Mouse (Mus musculus) embryonic facial prominence, embryonic 12.5 days (tissue): ENCODE results near the gene Kalrn. TPM values are rescaled to one million over a fixed set of nuclear protein-coding genes. Genes with fewer than 3 reads are reported as not detected.
"Not testable (repeated sequence)": the region's sequence is repeated elsewhere in the genome, so short reads cannot be mapped to it uniquely, and the experiment has no call there.

ENCODE experiments used
- ATAC-seq: fragments of 200-750 bp; cut with Nextera tagmentation; 2 replicates; pipeline ENCODE4 v1.8.0; 2017; ENCODE audit not compliant: insufficient number of reproducible peaks, insufficient read depth, low FRiP score, low TSS enrichment
- H3K27ac ChIP-seq: fragments of 300-500 bp; sonication (generic); 2 replicates; pipeline ENCODE4 v1.5.1; 2016; ENCODE audit warnings: mild to moderate bottlenecking
- H3K27me3 ChIP-seq: fragments of 300-500 bp; sonication (generic); 2 replicates; pipeline ENCODE4 v1.6.1; 2016; ENCODE audit warnings: mild to moderate bottlenecking, moderate library complexity
- H3K36me3 ChIP-seq: fragments of 300-500 bp; sonication (generic); 2 replicates; pipeline ENCODE4 v1.6.1; 2016; ENCODE audit warnings: mild to moderate bottlenecking
- H3K4me1 ChIP-seq: fragments of 300-500 bp; sonication (generic); 2 replicates; pipeline ENCODE4 v1.6.1; 2016
- H3K4me2 ChIP-seq: fragments of 300-500 bp; sonication (generic); replicated peaks from 2 replicates; pipeline ENCODE4 v1.6.1; 2016; ENCODE audit warnings: mild to moderate bottlenecking, moderate library complexity
- H3K4me3 ChIP-seq: fragments of 300-500 bp; sonication (generic); 2 replicates; pipeline ENCODE4 v1.5.1; 2016; ENCODE audit warnings: mild to moderate bottlenecking
- H3K9ac ChIP-seq: fragments of 300-500 bp; sonication (generic); 2 replicates; pipeline ENCODE4 v1.6.1; 2016; ENCODE audit warnings: mild to moderate bottlenecking, moderate library complexity
- H3K9me3 ChIP-seq: fragments of 300-500 bp; sonication (generic); 2 replicates; pipeline ENCODE4 v1.6.1; 2016; ENCODE audit warnings: mild to moderate bottlenecking, moderate library complexity
- WGBS: fragments of 180-500 bp; shearing (Covaris S2); methylation state at CpG from one replicate; pipeline ENCODE4 v1.1.7; 2016; 5-methylcytosine and 5-hydroxymethylcytosine counted together
- polyA plus RNA-seq: library from polyadenylated mRNA; unstranded; fragments of >200 nt; fragmentation: Nextera tagmentation; extraction: Ambion mirVana; gene quantifications from 2 replicates; pipeline ENCODE4 v1.2.1, GENCODE M21; 2016

The Kalrn gene
- polyA plus RNA-seq, 1 experiment from 2014 or later: 19.2 TPM

- no peak overlapping the region for H3K4me3 ChIP-seq
- H3K4me1 ChIP-seq: peaks cover 10% of the 10 kb centered on the region; the same call in 1 of the 2 replicates
- no peaks in the 10 kb centered on the region for H3K27me3 ChIP-seq
- no peak overlapping the region for H3K27ac ChIP-seq
- no peak for ATAC-seq
- 90% methylated on average over 4 of the region's 4 CpGs for WGBS
- H3K9ac ChIP-seq: no peak overlapping the region
- H3K36me3 ChIP-seq: no peaks in the 10 kb centered on the region
- H3K4me2 ChIP-seq: no peak overlapping the region
- H3K9me3 ChIP-seq: no peaks in the 10 kb centered on the region
Measured at GRCm38 (mm10) chr16:34321066-34321790, 252.1 kb downstream of the Kalrn start.

DNA sequence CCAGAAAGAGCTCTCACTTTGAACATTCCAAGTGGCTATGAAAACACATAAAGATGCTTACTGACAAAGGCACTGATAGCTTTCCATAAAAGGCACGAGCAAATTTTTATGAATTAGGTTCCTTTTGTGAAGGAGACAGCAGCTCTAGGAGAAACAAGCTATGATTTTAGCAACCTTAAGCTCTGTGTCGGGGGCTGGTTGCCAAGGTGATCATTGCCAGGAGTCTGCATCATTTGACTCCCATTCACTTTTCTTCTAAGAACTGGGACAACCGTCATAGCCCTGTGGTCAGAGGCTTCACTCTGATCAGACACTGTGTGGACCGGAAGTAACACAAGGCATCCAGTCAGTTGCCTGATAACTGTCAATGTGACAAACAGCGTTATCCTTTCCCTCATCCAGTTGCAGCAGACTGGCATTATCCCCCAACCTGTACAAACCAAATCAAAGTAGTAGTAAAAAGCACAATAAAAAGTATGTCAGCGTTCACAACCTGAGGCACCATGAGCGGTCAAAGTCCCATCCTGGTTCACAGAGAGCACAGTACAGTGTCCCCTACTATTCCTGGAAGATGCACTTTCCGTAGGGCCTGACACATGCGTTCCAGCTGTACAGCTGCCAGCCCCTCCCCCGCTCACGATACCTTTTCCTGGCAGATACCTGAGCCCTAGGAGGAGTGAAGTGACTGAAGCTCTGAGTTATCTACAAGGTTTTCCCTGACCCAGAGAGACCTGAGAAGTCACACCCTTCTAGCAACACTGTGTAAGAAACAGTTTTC lies 253.1 kb downstream of the Kalrn start:
- no peaks in the 10 kb centered on the region for H3K36me3 ChIP-seq
- no peaks in the 10 kb centered on the region for H3K27me3 ChIP-seq
- no peak overlapping the region for H3K9ac ChIP-seq
- no peak overlapping the region for H3K4me3 ChIP-seq
- peaks cover 10% of the 10 kb centered on the region; the same call in 1 of the 2 replicates for H3K4me1 ChIP-seq
- 0 out of 2 replicates have a peak, but pooled peaks cover 2% of the 10 kb centered on the region for H3K9me3 ChIP-seq
- no peak overlapping the region for H3K27ac ChIP-seq
- no peak overlapping the region for H3K4me2 ChIP-seq
- ATAC-seq: no peak
- 83% methylated on average over 11 of the region's 11 CpGs for WGBS

GRCm38 (mm10) chr16:34317110-34317509 lies 256.2 kb downstream of the Kalrn start:
- 56% methylated on average over 3 of the region's 3 CpGs for WGBS
- Histone ChIP-seq H3K4me3 (no peak overlapping the region), H3K36me3 (peaks cover 10% of the 10 kb centered on the region; the same call in 1 of the 2 replicates), H3K9me3 (0 out of 2 replicates have a peak, but pooled peaks cover 3% of the 10 kb centered on the region), H3K9ac (no peak overlapping the region), H3K27me3 (no peaks in the 10 kb centered on the region), H3K27ac (no peak overlapping the region), H3K4me2 (no peak overlapping the region), H3K4me1 (peaks cover 10% of the 10 kb centered on the region; the same call in 1 of the 2 replicates)
- no peak for ATAC-seq

GRCm38 (mm10) chr16:34316253-34316652 lies 257.1 kb downstream of the Kalrn start:
- Histone ChIP-seq H3K27ac (no peak overlapping the region), H3K9ac (no peak overlapping the region), H3K4me1 (peaks cover 10% of the 10 kb centered on the region; the same call in 1 of the 2 replicates), H3K27me3 (no peaks in the 10 kb centered on the region), H3K9me3 (0 out of 2 replicates have a peak, but pooled peaks cover 3% of the 10 kb centered on the region), H3K4me3 (no peak overlapping the region), H3K4me2 (no peak overlapping the region), H3K36me3 (peaks cover 15% of the 10 kb centered on the region; the same call in 1 of the 2 replicates)
- WGBS: 74% methylated on average over 10 of the region's 10 CpGs
- no peak for ATAC-seq

DNA sequence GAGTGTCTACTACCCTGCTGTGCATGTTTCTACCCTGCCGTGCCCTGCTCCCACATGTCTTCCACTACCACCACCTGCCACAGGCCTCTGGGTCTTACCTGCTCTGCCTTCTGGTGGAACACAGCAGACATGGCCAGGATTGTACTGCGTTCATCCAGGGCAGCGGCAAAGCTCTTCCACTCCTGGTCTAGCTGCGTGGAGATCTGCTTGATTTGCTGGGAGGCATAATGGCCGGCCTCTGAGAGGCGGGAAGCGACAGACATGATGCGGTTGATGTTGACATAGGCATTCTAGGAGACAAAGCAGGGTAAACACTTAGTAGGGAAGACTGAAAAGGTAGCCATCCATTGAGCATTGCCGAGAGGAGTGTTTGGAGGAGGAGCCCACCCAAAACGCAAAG lies 259.3 kb downstream of the Kalrn start:
- Histone ChIP-seq H3K4me1 (0 out of 2 replicates have a peak, but pooled peaks cover 4% of the 10 kb centered on the region), H3K9me3 (0 out of 2 replicates have a peak, but pooled peaks cover 3% of the 10 kb centered on the region), H3K36me3 (peaks cover 15% of the 10 kb centered on the region; the same call in 1 of the 2 replicates), H3K9ac (no peak overlapping the region), H3K27me3 (no peaks in the 10 kb centered on the region), H3K4me2 (no peak overlapping the region), H3K27ac (no peak overlapping the region), H3K4me3 (no peak overlapping the region)
- WGBS: 94% methylated on average over 10 of the region's 10 CpGs
- ATAC-seq: no peak

GRCm38 (mm10) chr16:34311577-34311976 lies 261.8 kb downstream of the Kalrn start:
- Histone ChIP-seq H3K36me3 (peaks cover 33% of the 10 kb centered on the region), H3K27ac (no peak overlapping the region), H3K4me1 (0 out of 2 replicates have a peak, but pooled peaks cover 4% of the 10 kb centered on the region), H3K9me3 (0 out of 2 replicates have a peak, but pooled peaks cover 3% of the 10 kb centered on the region), H3K27me3 (no peaks in the 10 kb centered on the region), H3K4me3 (no peak overlapping the region), H3K4me2 (no peak overlapping the region), H3K9ac (no peak overlapping the region)
- 91% methylated on average over 1 of the region's 1 CpGs for WGBS
- ATAC-seq: no peak

DNA sequence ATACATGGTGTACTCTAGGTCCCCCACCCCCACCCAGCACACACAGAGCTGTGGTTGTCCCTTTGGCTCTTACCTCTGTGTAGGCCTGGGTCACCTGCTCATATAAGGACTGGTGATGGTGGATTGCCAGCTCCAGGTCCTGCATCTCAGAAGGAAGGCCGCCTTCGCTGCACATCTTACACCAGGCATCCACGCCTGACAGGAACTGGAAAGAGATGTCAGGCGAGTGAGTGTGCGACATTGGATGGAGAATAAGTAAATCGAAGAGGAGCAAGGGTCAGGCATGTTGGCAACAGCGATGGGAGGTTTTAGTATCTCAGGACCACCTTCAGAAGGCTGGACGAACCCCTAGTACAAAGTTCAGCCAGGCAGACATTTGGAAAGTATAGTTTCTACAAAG lies 263.0 kb downstream of the Kalrn start:
- Histone ChIP-seq H3K4me2 (no peak overlapping the region), H3K9ac (no peak overlapping the region), H3K4me1 (no peaks in the 10 kb centered on the region), H3K27ac (no peak overlapping the region), H3K27me3 (no peaks in the 10 kb centered on the region), H3K4me3 (no peak overlapping the region), H3K36me3 (peaks cover 40% of the 10 kb centered on the region), H3K9me3 (0 out of 2 replicates have a peak, but pooled peaks cover 2% of the 10 kb centered on the region)
- 88% methylated on average over 8 of the region's 8 CpGs for WGBS
- ATAC-seq: no peak

GRCm38 (mm10) chr16:34308324-34308723 lies 265.0 kb downstream of the Kalrn start:
- Histone ChIP-seq H3K9ac (no peak overlapping the region), H3K9me3 (no peaks in the 10 kb centered on the region), H3K4me3 (no peak overlapping the region), H3K4me1 (no peaks in the 10 kb centered on the region), H3K27ac (no peak overlapping the region), H3K4me2 (no peak overlapping the region), H3K27me3 (no peaks in the 10 kb centered on the region), H3K36me3 (peaks cover 41% of the 10 kb centered on the region)
- no peak for ATAC-seq
- WGBS: 79% methylated on average over 1 of the region's 1 CpGs

- H3K4me3 ChIP-seq: no peak overlapping the region
- H3K27ac ChIP-seq: no peak overlapping the region
- H3K36me3 ChIP-seq: peaks cover 41% of the 10 kb centered on the region
- H3K27me3 ChIP-seq: no peaks in the 10 kb centered on the region
- no peak for ATAC-seq
- H3K4me2 ChIP-seq: no peak overlapping the region
- H3K9me3 ChIP-seq: no peaks in the 10 kb centered on the region
- 85% methylated on average over 9 of the region's 9 CpGs for WGBS
- no peak overlapping the region for H3K9ac ChIP-seq
- no peaks in the 10 kb centered on the region for H3K4me1 ChIP-seq
Measured at GRCm38 (mm10) chr16:34307458-34307857, 265.9 kb downstream of the Kalrn start.

DNA sequence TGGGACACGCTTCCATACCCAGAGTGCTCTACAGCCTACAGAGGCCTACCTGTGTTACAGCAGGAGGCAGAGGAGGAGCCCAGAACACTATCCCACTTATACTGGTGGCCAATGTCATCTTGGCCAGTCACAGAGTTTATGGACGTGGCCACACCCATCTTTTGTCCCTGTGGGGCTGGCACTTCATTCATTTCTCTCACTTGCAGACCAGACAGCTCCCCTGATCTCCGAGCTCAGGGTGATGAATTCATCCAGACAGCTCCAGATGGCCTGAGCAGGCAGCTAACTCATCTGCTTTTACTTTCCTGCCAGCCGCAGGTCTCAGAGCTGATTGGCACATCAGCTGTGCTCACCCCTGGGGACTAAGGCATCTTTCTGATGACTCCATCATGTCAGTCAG lies 267.7 kb downstream of the Kalrn start:
- Histone ChIP-seq H3K4me1 (no peaks in the 10 kb centered on the region), H3K4me3 (no peak overlapping the region), H3K4me2 (no peak overlapping the region), H3K9ac (no peak overlapping the region), H3K36me3 (peaks cover 38% of the 10 kb centered on the region), H3K27me3 (no peaks in the 10 kb centered on the region), H3K9me3 (no peaks in the 10 kb centered on the region), H3K27ac (no peak overlapping the region)
- no peak for ATAC-seq
- 66% methylated on average over 4 of the region's 4 CpGs for WGBS

GRCm38 (mm10) chr16:34303818-34304217 lies 269.5 kb downstream of the Kalrn start:
- H3K4me1 ChIP-seq, H3K9ac ChIP-seq, H3K4me2 ChIP-seq, H3K27ac ChIP-seq, H3K27me3 ChIP-seq, H3K9me3 ChIP-seq, ATAC-seq, H3K4me3 ChIP-seq: not testable (repeated sequence)
- peaks cover 38% of the 10 kb centered on the region for H3K36me3 ChIP-seq
- WGBS: 81% methylated on average over 4 of the region's 4 CpGs

DNA sequence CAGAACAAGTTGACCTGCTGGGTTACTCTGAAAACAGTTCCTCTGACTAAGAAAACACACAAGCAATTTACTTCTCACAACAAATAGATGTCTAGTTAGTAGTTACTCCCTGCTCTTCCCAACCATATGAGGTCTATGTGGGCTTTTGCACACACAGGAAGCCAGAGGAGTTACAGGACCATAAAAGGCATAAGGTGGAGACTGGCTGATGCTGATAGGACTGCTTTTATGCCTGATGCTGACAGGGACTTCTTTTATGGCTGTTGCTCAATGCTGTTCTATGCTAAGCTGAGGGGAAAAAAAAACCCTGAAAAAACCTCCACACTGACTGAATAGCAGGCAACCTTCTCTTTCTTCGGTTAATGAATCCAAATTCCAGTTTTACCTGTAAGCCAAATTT lies 270.8 kb downstream of the Kalrn start:
- H3K4me1 ChIP-seq: no peaks in the 10 kb centered on the region
- H3K27ac ChIP-seq: no peak overlapping the region
- H3K9me3 ChIP-seq: no peaks in the 10 kb centered on the region
- 90% methylated on average over 1 of the region's 1 CpGs for WGBS
- H3K36me3 ChIP-seq: peaks cover 29% of the 10 kb centered on the region
- no peaks in the 10 kb centered on the region for H3K27me3 ChIP-seq
- ATAC-seq: no peak
- no peak overlapping the region for H3K4me2 ChIP-seq
- no peak overlapping the region for H3K4me3 ChIP-seq
- no peak overlapping the region for H3K9ac ChIP-seq
